Mouse (Mus musculus): ENCODE results near the gene Serpinb1a. TPM values are rescaled to one million over a fixed set of nuclear protein-coding genes. Genes with fewer than 3 reads are reported as not detected.
A peak's percentile ranks its signal among the peaks of the same experiment; 100 is the strongest.

Serpinb1a gene
- polyA plus RNA-seq, 1 experiment from 2014 or later: 0.93 TPM

DNA sequence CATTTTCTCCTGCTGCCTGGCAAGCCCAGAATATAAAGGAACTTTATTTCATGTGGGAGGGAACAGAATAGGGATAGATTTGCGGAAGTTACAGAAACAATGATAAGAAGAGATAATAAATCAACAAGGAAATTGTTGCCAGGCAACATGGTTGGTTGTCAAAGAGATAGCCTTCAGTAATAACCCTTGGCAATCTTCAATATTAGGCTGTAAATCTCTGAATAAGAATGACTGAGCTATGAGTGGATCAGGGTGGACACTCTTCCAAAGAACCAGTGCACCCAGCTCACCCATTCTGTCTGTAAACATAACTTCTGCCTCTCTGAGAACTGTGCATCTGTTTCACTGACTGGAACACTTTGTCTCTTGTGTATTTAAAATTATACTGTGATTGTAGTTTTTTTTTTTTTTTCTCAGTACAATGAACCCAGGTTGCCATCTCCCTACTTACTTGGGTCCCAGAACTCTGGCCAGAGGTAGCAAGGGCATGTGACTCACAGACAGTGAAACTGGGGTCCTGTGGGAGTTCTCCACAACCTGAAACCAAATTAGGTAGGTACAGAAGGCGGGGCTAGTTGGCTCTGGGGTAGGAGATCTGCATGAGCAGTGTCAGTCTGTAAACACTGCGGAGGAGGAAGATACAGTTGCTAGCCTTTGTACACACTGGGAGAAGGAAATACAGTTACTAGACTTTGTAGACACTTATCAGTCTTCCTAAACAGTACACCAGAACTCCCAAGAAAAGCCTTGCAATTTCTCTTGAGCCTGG lies 19.3 kb downstream of the Serpinb1a start:
- 80% methylated on average over 3 of the region's 3 CpGs for WGBS
- Histone ChIP-seq H3K4me2 (ENCODE audit: low read length) (no peak overlapping the region), H3K27ac (ENCODE audit: low read depth, low read length) (no peak overlapping the region), H3K4me1 (ENCODE audit: control insufficient read depth, insufficient read depth, low read length) (no peaks in the 10 kb centered on the region), H3K4me3 (ENCODE audit: low read depth, low read length) (no peak overlapping the region), H3K36me3 (ENCODE audit: control insufficient read depth, insufficient read depth, low read length) (no peaks in the 10 kb centered on the region), H3K9me3 (replicated peaks; ENCODE audit: control insufficient read depth, low read length) (no peaks in the 10 kb centered on the region), H3K9ac (ENCODE audit: low read length) (no peak overlapping the region), H3K27me3 (replicated peaks; ENCODE audit: control insufficient read depth, insufficient read depth, low read length) (no peaks in the 10 kb centered on the region)
- ATAC-seq: no peak
- DNase-seq (ENCODE audit: low spot score): no peak

DNA sequence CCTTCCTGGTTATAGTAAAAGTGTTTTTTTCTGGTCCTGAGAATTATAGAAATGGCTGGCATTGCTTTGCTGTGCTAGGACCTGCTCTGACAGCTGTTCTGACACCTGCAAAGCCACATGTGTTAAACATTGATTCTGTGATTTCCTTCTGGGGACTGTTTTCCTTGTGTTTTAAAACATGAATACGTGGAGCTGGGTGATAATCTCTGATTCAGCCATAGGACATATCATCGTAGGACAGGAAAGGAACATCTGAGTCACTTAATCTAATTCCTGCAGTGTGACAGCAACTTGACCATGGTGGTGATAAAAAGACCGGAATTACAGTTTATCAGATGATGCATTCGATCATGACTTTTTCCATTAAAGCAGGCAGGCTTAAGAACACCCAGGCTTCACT lies 22.1 kb downstream of the Serpinb1a start:
- Histone ChIP-seq H3K9me3 (replicated peaks; ENCODE audit: control insufficient read depth, low read length) (no peaks in the 10 kb centered on the region), H3K36me3 (ENCODE audit: control insufficient read depth, insufficient read depth, low read length) (no peaks in the 10 kb centered on the region), H3K4me3 (ENCODE audit: low read depth, low read length) (no peak overlapping the region), H3K4me1 (ENCODE audit: control insufficient read depth, insufficient read depth, low read length) (no peaks in the 10 kb centered on the region), H3K27me3 (replicated peaks; ENCODE audit: control insufficient read depth, insufficient read depth, low read length) (no peaks in the 10 kb centered on the region), H3K4me2 (ENCODE audit: low read length) (no peak overlapping the region), H3K9ac (ENCODE audit: low read length) (no peak overlapping the region), H3K27ac (ENCODE audit: low read depth, low read length) (no peak overlapping the region)
- WGBS: 91% methylated on average over 4 of the region's 4 CpGs
- DNase-seq (ENCODE audit: low spot score): no peak
- no peak for ATAC-seq

DNA sequence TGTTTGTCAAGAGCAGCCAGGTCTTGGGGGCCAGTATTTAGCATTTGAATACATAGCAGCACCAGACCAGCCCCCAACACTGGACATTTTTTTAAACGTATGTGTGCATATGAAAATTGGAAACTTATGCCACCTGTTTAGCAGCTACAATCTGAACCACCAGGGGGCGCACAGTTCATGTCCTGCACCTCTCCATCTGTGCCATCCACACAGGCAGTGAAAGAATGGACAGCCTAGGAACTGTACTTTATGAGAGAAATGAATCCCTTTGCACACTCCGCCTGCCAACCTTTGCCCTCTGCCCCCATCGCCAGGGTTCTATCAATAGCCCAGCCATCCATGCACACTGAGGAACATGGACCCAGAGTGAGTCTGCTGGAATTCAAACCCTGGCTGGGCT lies 23.0 kb downstream of the Serpinb1a start:
- H3K9me3 ChIP-seq (replicated peaks; ENCODE audit: control insufficient read depth, low read length): no peaks in the 10 kb centered on the region
- no peaks in the 10 kb centered on the region; the same call in 1 of the 2 replicates for H3K36me3 ChIP-seq (ENCODE audit: control insufficient read depth, insufficient read depth, low read length)
- no peak overlapping the region for H3K4me2 ChIP-seq (ENCODE audit: low read length)
- no peak overlapping the region for H3K4me3 ChIP-seq (ENCODE audit: low read depth, low read length)
- H3K9ac ChIP-seq (ENCODE audit: low read length): no peak overlapping the region
- H3K4me1 ChIP-seq (ENCODE audit: control insufficient read depth, insufficient read depth, low read length): no peaks in the 10 kb centered on the region
- 50% methylated on average over 4 of the region's 4 CpGs for WGBS
- DNase-seq (ENCODE audit: low spot score) (peak; percentile 43), ATAC-seq (peak; percentile 55; the same call in 1 of the 2 replicates)
- no peak overlapping the region for H3K27ac ChIP-seq (ENCODE audit: low read depth, low read length)
- H3K27me3 ChIP-seq (replicated peaks; ENCODE audit: control insufficient read depth, insufficient read depth, low read length): no peaks in the 10 kb centered on the region

DNA sequence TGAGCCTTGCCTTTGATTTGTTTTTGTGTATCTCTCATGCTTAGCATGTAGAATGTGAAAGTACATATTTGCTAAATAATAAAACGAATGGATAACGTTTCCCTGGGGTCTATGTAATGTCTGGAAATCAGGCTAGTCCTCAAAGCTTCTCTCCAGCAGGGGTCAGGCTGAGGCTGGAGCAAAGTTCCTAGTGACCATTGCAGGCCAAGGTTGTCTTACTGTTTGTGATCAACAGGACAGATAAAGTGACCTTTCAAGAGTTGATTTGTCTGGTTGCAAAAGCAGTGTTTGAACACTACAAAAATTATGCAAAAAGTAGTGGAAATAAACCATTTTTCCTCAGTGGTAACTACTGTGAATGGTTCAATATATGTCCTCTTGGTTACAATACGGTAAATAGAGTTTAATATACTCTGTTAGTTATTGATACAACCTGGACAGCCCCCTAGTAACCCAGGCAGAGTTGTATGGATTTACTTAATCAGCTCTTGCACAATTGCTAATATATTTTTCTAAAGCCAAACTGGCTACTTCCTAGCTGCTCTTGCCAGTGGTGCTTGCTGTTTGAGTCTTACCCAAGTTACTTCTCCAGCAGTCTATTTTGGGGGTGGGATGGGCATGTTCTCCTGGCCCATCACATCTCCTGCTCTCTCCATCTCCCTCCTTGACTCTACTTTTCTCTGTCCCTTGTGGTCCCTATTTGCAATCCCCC lies 23.7 kb downstream of the Serpinb1a start:
- Histone ChIP-seq H3K27me3 (replicated peaks; ENCODE audit: control insufficient read depth, insufficient read depth, low read length) (no peaks in the 10 kb centered on the region), H3K4me2 (ENCODE audit: low read length) (no peak overlapping the region), H3K9me3 (replicated peaks; ENCODE audit: control insufficient read depth, low read length) (no peaks in the 10 kb centered on the region), H3K27ac (ENCODE audit: low read depth, low read length) (no peak overlapping the region), H3K9ac (ENCODE audit: low read length) (no peak overlapping the region), H3K36me3 (ENCODE audit: control insufficient read depth, insufficient read depth, low read length) (peaks cover 4% of the 10 kb centered on the region; the same call in 1 of the 2 replicates), H3K4me3 (ENCODE audit: low read depth, low read length) (no peak overlapping the region), H3K4me1 (ENCODE audit: control insufficient read depth, insufficient read depth, low read length) (no peaks in the 10 kb centered on the region)
- DNase-seq (ENCODE audit: low spot score): no peak
- WGBS: 82% methylated on average over 3 of the region's 3 CpGs
- no peak for ATAC-seq

DNA sequence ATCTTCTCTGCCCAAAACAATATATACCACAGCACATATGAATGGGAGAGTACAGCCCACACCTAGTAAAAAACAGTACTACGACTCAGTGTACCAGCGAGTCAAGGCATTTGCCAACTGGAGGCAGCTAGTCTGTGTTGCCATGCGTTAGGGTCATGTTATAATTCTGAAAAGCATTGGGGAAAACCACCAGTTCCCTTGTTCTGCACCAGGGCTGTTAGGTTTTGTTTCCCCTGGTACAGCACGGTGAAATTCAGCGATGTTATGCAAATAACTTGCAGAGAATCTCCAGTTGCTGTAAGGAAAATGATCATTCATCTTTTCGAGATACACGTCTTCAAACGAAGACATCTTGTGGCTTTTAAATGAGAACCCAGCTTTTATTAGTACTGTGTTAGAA lies 25.4 kb downstream of the Serpinb1a start:
- WGBS: 92% methylated on average over 8 of the region's 8 CpGs
- Histone ChIP-seq H3K9ac (ENCODE audit: low read length) (no peak overlapping the region), H3K27me3 (replicated peaks; ENCODE audit: control insufficient read depth, insufficient read depth, low read length) (no peaks in the 10 kb centered on the region)

DNA sequence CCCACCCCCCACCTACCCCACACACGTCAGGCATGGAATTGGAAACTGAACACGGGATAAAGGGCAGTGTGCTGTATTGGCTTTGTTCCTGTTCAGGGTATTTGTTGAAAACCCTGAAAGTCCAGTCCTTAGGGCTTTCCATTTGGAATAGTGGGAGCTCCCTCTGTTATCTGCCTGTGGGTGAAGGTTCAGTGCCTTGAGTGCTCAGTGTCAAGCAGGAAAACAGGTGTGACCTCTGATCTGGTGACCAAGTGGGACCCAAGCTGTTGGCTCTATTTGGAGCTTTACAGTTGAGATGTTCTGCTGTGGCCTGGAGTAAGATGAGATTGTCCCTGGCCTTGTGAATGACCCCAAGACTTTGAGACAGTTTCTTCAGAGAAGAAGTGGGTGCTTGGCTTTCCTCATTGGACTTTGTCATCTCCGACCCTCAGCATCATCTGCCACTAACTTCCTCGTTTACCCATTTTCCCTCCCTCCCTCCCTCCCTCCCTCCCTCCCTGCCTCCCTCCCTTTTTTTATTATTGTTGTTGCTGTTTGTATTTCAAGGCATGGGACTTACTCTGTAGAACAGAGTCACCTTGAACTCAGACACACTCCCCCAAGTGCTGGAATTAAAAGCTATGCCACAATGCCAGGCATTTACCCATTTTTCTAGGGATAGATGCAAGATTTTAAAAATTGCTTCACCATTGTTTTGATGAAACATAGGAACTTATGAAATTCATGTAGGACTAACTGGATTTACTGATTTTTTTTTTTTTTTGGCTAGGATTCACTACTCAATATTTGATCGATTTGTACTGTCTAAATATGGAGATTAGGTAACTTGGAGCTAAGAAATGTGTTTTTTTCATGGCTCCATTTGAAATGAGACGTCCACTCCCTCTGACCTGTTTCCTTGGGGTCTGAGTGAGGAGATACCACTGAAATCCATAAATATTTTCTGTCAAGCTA lies 26.3 kb downstream of the Serpinb1a start:
- no peak overlapping the region for H3K9ac ChIP-seq (ENCODE audit: low read length)
- no peak overlapping the region for H3K4me3 ChIP-seq (ENCODE audit: low read depth, low read length)
- WGBS: 81% methylated on average over 6 of the region's 6 CpGs
- ATAC-seq (no peak), DNase-seq (ENCODE audit: low spot score) (no peak)
- no peak overlapping the region for H3K4me2 ChIP-seq (ENCODE audit: low read length)
- H3K27ac ChIP-seq (ENCODE audit: low read depth, low read length): no peak overlapping the region
- no peaks in the 10 kb centered on the region for H3K4me1 ChIP-seq (ENCODE audit: control insufficient read depth, insufficient read depth, low read length)
- H3K9me3 ChIP-seq (replicated peaks; ENCODE audit: control insufficient read depth, low read length): no peaks in the 10 kb centered on the region
- no peaks in the 10 kb centered on the region for H3K27me3 ChIP-seq (replicated peaks; ENCODE audit: control insufficient read depth, insufficient read depth, low read length)
- peaks cover 26% of the 10 kb centered on the region; the same call in 1 of the 2 replicates for H3K36me3 ChIP-seq (ENCODE audit: control insufficient read depth, insufficient read depth, low read length)

More for the DNA sequence above, 25.4 kb downstream of the Serpinb1a start:
- no peaks in the 10 kb centered on the region for H3K4me1 ChIP-seq (ENCODE audit: control insufficient read depth, insufficient read depth, low read length)
- no peak overlapping the region for H3K4me3 ChIP-seq (ENCODE audit: low read depth, low read length)
- ATAC-seq: no peak
- H3K27ac ChIP-seq (ENCODE audit: low read depth, low read length): no peak overlapping the region
- DNase-seq (ENCODE audit: low spot score): no peak
- peaks cover 17% of the 10 kb centered on the region; the same call in 1 of the 2 replicates for H3K36me3 ChIP-seq (ENCODE audit: control insufficient read depth, insufficient read depth, low read length)
- H3K4me2 ChIP-seq (ENCODE audit: low read length): no peak overlapping the region
- no peaks in the 10 kb centered on the region for H3K9me3 ChIP-seq (replicated peaks; ENCODE audit: control insufficient read depth, low read length)

DNA sequence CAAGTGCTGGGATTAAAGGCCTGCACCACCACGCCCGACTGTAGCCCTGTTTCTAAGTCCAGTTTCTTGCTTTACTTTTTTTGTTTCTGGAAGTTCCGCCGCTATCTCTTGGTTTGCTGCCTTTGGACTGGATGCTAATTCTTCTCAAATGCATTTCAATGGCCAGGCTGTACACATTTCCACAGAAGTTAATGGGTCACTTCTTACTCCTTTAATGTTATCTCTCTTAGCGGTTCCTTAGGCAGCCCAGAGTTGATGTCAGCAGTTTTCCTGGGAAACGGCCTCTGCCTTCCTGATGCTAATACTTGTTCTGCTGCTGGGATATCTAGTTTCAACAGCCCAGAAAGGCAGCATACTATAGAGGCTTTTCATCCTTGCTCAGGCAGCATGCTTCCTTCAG lies 27.9 kb downstream of the Serpinb1a start:
- 88% methylated on average over 6 of the region's 6 CpGs for WGBS
- Histone ChIP-seq H3K36me3 (ENCODE audit: control insufficient read depth, insufficient read depth, low read length) (peaks cover 40% of the 10 kb centered on the region), H3K9me3 (replicated peaks; ENCODE audit: control insufficient read depth, low read length) (no peaks in the 10 kb centered on the region), H3K4me1 (ENCODE audit: control insufficient read depth, insufficient read depth, low read length) (no peaks in the 10 kb centered on the region), H3K27me3 (replicated peaks; ENCODE audit: control insufficient read depth, insufficient read depth, low read length) (no peaks in the 10 kb centered on the region), H3K9ac (ENCODE audit: low read length) (no peak overlapping the region), H3K4me2 (ENCODE audit: low read length) (no peak overlapping the region), H3K4me3 (ENCODE audit: low read depth, low read length) (no peak overlapping the region), H3K27ac (ENCODE audit: low read depth, low read length) (no peak overlapping the region)
- DNase-seq (ENCODE audit: low spot score): no peak
- ATAC-seq: no peak

DNA sequence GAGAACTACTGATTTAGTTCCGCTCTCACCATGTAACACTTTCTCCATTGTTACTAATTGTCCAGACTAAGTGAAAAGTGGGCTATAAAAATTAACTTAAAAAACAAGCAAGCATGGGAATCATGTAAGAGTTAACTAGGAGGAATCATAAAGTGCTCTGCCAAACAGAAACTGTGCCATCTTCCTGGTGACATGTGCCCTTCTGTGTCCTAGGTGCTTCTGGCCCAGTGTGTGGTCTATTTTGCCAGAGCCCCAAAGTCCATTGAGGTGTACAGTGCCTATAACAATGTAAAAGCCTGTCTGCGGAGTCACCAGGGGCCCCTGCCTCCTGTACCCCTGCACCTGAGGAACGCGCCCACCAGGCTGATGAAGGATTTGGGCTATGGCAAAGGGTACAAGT lies 29.3 kb downstream of the Serpinb1a start:
- no peak overlapping the region for H3K4me3 ChIP-seq (ENCODE audit: low read depth, low read length)
- H3K36me3 ChIP-seq (ENCODE audit: control insufficient read depth, insufficient read depth, low read length): peaks cover 52% of the 10 kb centered on the region
- H3K27ac ChIP-seq (ENCODE audit: low read depth, low read length): no peak overlapping the region
- no peaks in the 10 kb centered on the region for H3K4me1 ChIP-seq (ENCODE audit: control insufficient read depth, insufficient read depth, low read length)
- ATAC-seq: no peak
- no peaks in the 10 kb centered on the region for H3K9me3 ChIP-seq (replicated peaks; ENCODE audit: control insufficient read depth, low read length)
- 97% methylated on average over 4 of the region's 4 CpGs for WGBS
- no peaks in the 10 kb centered on the region for H3K27me3 ChIP-seq (replicated peaks; ENCODE audit: control insufficient read depth, insufficient read depth, low read length)
- no peak for DNase-seq (ENCODE audit: low spot score)
- no peak overlapping the region for H3K9ac ChIP-seq (ENCODE audit: low read length)
- no peak overlapping the region for H3K4me2 ChIP-seq (ENCODE audit: low read length)

Data from forebrain, embryonic 14.5 days (tissue).